Mouse (Mus musculus) midbrain, embryonic 11.5 days (tissue): Measurements from ENCODE around the gene Adprh. TPM values are rescaled to one million over a fixed set of nuclear protein-coding genes. Genes with fewer than 3 reads are reported as not detected.

Experiments used
- ATAC-seq: fragments of 200-750 bp; cut with Nextera tagmentation; 2 replicates; pipeline ENCODE4 v1.8.0; 2017; ENCODE audit warnings: moderate TSS enrichment, moderate library complexity; ENCODE audit not compliant: low FRiP score
- DNase-seq: peaks from one replicate; pipeline ENCODE4 v3.0.0; 2015; ENCODE audit warnings: low spot score; ENCODE audit errors: missing footprints
- H3K27ac ChIP-seq: fragments of 300-500 bp; sonication (generic); 2 replicates; pipeline ENCODE4 v1.5.1; 2014; ENCODE audit warnings: low read depth, low read length
- H3K27me3 ChIP-seq: fragments of 300-500 bp; sonication (generic); 2 replicates; pipeline ENCODE4 v1.6.1; 2014; ENCODE audit warnings: mild to moderate bottlenecking, low read length, moderate library complexity, mixed read lengths; ENCODE audit not compliant: control insufficient read depth, insufficient read depth
- H3K36me3 ChIP-seq: fragments of 300-500 bp; sonication (generic); 2 replicates; pipeline ENCODE4 v1.6.1; 2014; ENCODE audit warnings: mild to moderate bottlenecking, low read length, moderate library complexity, mixed read lengths; ENCODE audit not compliant: control insufficient read depth, insufficient read depth
- H3K4me1 ChIP-seq: fragments of 300-500 bp; sonication (generic); 2 replicates; pipeline ENCODE4 v1.6.1; 2014; ENCODE audit warnings: low read length; ENCODE audit not compliant: control insufficient read depth, insufficient read depth
- H3K4me2 ChIP-seq: fragments of 300-500 bp; sonication (generic); 2 replicates; pipeline ENCODE4 v1.6.1; 2014; ENCODE audit warnings: mild to moderate bottlenecking, moderate library complexity
- H3K4me3 ChIP-seq: fragments of 300-500 bp; sonication (generic); 2 replicates; pipeline ENCODE4 v1.5.1; 2014; ENCODE audit warnings: low read depth, low read length
- H3K9ac ChIP-seq: fragments of 300-500 bp; sonication (generic); 2 replicates; pipeline ENCODE4 v1.6.1; 2014; ENCODE audit warnings: low read length
- H3K9me3 ChIP-seq: fragments of 300-500 bp; sonication (generic); 2 replicates; pipeline ENCODE4 v1.6.1; 2016; ENCODE audit warnings: low read length; ENCODE audit not compliant: control insufficient read depth
- WGBS: fragments of 180-500 bp; shearing (Covaris S2); extraction: QIAGEN DNeasy Blood & Tissue Kit; methylation state at CpG from one replicate; pipeline ENCODE4 v1.1.7; 2014; 5-methylcytosine and 5-hydroxymethylcytosine counted together
- polyA plus RNA-seq: library from polyadenylated mRNA; unstranded; fragments of >200 nt; fragmentation: Nextera tagmentation; extraction: Ambion mirVana; gene quantifications from 2 replicates; pipeline ENCODE4 v1.2.1, GENCODE M21; 2014

Gene Adprh
- polyA plus RNA-seq, 1 experiment from 2014 or later: 134 TPM

DNA sequence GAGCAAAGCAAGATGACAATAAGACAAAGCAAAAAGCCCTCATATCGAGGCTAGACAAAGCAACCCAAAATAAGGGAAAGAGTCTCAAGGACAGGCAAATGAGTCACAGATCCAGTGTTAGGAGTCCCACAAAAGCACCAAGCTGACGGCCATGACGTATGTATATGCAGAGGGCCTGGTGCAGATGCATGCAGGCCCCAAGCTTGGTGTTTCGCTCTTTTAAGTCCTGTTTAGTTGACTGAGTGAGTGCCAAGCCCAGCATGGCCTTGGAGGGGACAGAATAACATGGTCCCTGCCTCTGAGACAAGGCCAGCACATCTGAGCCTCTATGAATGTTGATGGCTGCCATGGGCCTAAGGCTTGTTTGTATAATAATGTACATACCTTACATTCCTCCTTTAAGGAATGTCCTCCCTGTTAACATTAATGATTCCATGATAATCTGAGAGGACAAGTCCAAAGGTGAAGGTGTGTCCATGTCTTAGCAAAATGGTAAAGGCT, 18.2 kb downstream of the Adprh start:
- Histone ChIP-seq H3K36me3 (no peaks in the 10 kb centered on the region), H3K27me3 (no peaks in the 10 kb centered on the region), H3K9me3 (no peaks in the 10 kb centered on the region), H3K27ac (no peak overlapping the region), H3K4me3 (no peak overlapping the region), H3K9ac (no peak overlapping the region), H3K4me2 (no peak overlapping the region), H3K4me1 (peaks cover 3% of the 10 kb centered on the region; the same call in 1 of the 2 replicates)
- WGBS: 88% methylated on average over 4 of the region's 4 CpGs
- ATAC-seq: no peak
- DNase-seq: peak; percentile 41

- DNase-seq: peak; percentile 56
These were observed 19.0 kb downstream of the Adprh start for GRCm38 (mm10) chr16:38433514-38433913.

DNA sequence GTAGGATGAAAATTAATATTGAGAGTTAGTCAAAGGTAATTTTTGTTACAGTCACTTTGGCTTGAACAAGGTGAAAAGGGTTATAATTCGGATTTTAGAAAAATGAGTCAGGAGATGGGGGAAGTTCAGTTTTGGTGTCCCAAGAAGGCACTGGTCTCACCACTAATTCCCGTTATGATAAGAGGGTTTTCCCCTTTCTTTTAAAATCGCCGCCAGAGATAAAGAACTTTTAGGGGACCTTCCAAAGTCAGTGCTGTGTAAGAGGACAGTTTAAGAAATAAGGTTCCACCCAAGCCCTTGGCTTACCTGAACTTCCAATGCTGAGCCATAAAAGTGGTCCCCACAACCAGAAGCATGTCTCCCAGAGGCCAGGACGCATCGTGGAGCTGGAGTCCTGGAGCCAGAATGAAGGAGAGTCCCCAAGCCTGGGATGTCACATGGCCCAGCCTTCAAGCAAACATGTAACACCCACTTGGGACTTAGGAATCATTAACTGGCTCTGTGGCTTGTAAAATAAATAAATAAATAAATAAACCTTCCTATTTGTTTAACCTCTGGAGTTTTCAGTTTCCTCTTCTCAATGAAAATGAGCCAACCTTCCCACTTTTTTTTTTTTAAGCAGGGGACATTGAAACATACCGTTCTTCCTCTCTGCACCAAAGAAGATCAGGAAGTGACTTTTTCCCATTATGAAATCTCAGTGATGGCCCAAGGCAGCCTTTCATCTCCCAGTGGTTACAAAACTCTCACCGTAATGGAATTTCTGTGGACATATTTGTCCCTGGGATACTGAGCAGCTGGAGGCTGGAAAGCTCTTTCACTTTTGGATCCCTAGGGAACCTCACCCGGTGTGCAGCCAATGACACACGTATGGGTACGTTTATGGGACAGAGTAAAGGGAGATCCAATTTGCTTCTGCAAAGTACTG, 19.7 kb downstream of the Adprh start, which contains the start of gene Pla1a:
Pla1a (minus strand) TSS at position 648 of the 928 bp plus-strand sequence.
- Histone ChIP-seq H3K27ac (no peak within 1 kb of the TSS), H3K27me3 (no peaks in the 10 kb centered on the region), H3K4me2 (no peak within 1 kb of the TSS), H3K4me3 (no peak within 1 kb of the TSS), H3K36me3 (no peaks in the 10 kb centered on the region), H3K9me3 (no peaks in the 10 kb centered on the region), H3K9ac (no peak within 1 kb of the TSS), H3K4me1 (peaks cover 3% of the 10 kb centered on the region; the same call in 1 of the 2 replicates)
- DNase-seq (peak; percentile 51), ATAC-seq (no peak)
- WGBS: 89% methylated on average over 11 of the region's 11 CpGs

More at GRCm38 (mm10) chr16:38433514-38433913, 19.0 kb downstream of the Adprh start:
- Histone ChIP-seq H3K36me3 (no peaks in the 10 kb centered on the region), H3K4me3 (no peak overlapping the region), H3K9ac (no peak overlapping the region), H3K27me3 (no peaks in the 10 kb centered on the region), H3K4me1 (peaks cover 3% of the 10 kb centered on the region; the same call in 1 of the 2 replicates), H3K9me3 (no peaks in the 10 kb centered on the region), H3K27ac (no peak overlapping the region), H3K4me2 (no peak overlapping the region)
- ATAC-seq: no peak
- 91% methylated on average over 8 of the region's 8 CpGs for WGBS

- no peaks in the 10 kb centered on the region for H3K36me3 ChIP-seq
- ATAC-seq (no peak), DNase-seq (peak; percentile 82)
- no peaks in the 10 kb centered on the region for H3K9me3 ChIP-seq
- no peak overlapping the region for H3K4me2 ChIP-seq
- H3K4me3 ChIP-seq: no peak overlapping the region
- H3K9ac ChIP-seq: no peak overlapping the region
- H3K27me3 ChIP-seq: no peaks in the 10 kb centered on the region
- WGBS: 47% methylated on average over 13 of the region's 13 CpGs
- peaks cover 3% of the 10 kb centered on the region; the same call in 1 of the 2 replicates for H3K4me1 ChIP-seq
- H3K27ac ChIP-seq: no peak overlapping the region
These were observed 20.9 kb downstream of the Adprh start for GRCm38 (mm10) chr16:38431446-38432185.

DNA sequence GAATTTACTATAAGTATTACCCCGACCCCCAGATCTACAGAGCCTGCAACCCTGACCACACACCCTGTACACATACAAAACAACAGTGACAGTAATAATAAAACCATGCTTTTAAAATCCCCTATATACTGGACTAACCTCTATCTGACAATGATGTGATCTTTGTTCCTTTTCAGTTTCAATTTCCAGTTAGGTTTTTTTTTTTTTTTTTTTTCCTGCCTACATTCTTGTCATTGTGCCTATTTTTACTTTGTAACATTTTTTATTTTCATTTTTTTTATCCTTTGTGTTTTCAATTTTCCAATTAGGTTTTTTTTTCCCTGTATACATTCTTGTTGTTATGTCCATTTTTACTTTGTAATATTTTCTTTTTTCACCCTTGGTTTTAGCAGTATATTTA, 26.7 kb downstream of the Adprh start:
- H3K36me3 ChIP-seq: no peaks in the 10 kb centered on the region
- no peaks in the 10 kb centered on the region for H3K27me3 ChIP-seq
- H3K4me2 ChIP-seq: no peak overlapping the region
- no peaks in the 10 kb centered on the region for H3K9me3 ChIP-seq
- H3K4me1 ChIP-seq: no peaks in the 10 kb centered on the region
- WGBS: 86% methylated on average over 1 of the region's 1 CpGs
- H3K9ac ChIP-seq: no peak overlapping the region
- H3K4me3 ChIP-seq: no peak overlapping the region
- no peak overlapping the region for H3K27ac ChIP-seq
- ATAC-seq (no peak), DNase-seq (no peak)

DNA sequence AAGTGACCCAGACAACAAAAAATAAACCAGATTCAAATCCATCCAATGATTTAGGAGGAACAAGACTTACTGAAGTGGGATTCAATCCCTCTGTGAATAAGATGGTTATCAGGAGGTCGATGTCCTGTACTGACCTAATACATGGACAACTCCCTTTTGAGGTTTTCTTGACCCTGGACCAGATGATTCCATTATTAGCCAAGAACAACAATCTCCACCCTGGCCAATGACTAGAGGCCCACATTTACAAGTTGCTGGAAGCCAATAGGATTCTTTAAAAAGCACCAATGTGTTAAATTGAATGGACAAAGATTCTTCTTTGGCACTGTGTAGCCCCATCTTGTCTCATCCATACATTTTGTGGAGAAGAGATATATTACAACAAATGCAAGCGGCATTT, 27.1 kb downstream of the Adprh start:
- H3K27ac ChIP-seq: no peak overlapping the region
- no peaks in the 10 kb centered on the region for H3K4me1 ChIP-seq
- 93% methylated on average over 2 of the region's 2 CpGs for whole genome bisulfite sequencing
- H3K36me3 ChIP-seq: no peaks in the 10 kb centered on the region
- H3K27me3 ChIP-seq: no peaks in the 10 kb centered on the region
- no peaks in the 10 kb centered on the region for H3K9me3 ChIP-seq
- DNase-seq (peak; percentile 72), ATAC-seq (no peak)
- H3K4me3 ChIP-seq: no peak overlapping the region
- H3K4me2 ChIP-seq: no peak overlapping the region
- H3K9ac ChIP-seq: no peak overlapping the region

GRCm38 (mm10) chr16:38414953-38415352, 37.5 kb downstream of the Adprh start:
- ATAC-seq (no peak), DNase-seq (peak; percentile 67)
- 86% methylated on average over 7 of the region's 7 CpGs for WGBS
- Histone ChIP-seq H3K4me1 (no peaks in the 10 kb centered on the region), H3K4me2 (no peak overlapping the region), H3K36me3 (no peaks in the 10 kb centered on the region), H3K27ac (no peak overlapping the region), H3K9ac (no peak overlapping the region), H3K4me3 (no peak overlapping the region), H3K27me3 (no peaks in the 10 kb centered on the region), H3K9me3 (no peaks in the 10 kb centered on the region)

- ATAC-seq (no peak), DNase-seq (no peak)
- no peaks in the 10 kb centered on the region for H3K36me3 ChIP-seq
- H3K27me3 ChIP-seq: no peaks in the 10 kb centered on the region
- H3K9ac ChIP-seq: no peak overlapping the region
- H3K27ac ChIP-seq: no peak overlapping the region
- no peak overlapping the region for H3K4me2 ChIP-seq
- H3K9me3 ChIP-seq: no peaks in the 10 kb centered on the region
- H3K4me3 ChIP-seq: no peak overlapping the region
- H3K4me1 ChIP-seq: no peaks in the 10 kb centered on the region
- over 99% methylated on average over 8 of the region's 8 CpGs for WGBS
These were observed 44.1 kb downstream of the Adprh start for GRCm38 (mm10) chr16:38408416-38408815.

- no peak for DNase-seq
- H3K4me1 ChIP-seq: no peaks in the 10 kb centered on the region
- no peaks in the 10 kb centered on the region for H3K27me3 ChIP-seq
- no peaks in the 10 kb centered on the region for H3K9me3 ChIP-seq
- WGBS: 39% methylated on average over 5 of the region's 5 CpGs
- no peak overlapping the region for H3K4me2 ChIP-seq
- no peak for ATAC-seq
- H3K4me3 ChIP-seq: no peak overlapping the region
- H3K9ac ChIP-seq: no peak overlapping the region
- H3K36me3 ChIP-seq: no peaks in the 10 kb centered on the region
- H3K27ac ChIP-seq: no peak overlapping the region
These were observed 44.9 kb downstream of the Adprh start for GRCm38 (mm10) chr16:38407584-38407983.
